In the genomic region with DNA sequence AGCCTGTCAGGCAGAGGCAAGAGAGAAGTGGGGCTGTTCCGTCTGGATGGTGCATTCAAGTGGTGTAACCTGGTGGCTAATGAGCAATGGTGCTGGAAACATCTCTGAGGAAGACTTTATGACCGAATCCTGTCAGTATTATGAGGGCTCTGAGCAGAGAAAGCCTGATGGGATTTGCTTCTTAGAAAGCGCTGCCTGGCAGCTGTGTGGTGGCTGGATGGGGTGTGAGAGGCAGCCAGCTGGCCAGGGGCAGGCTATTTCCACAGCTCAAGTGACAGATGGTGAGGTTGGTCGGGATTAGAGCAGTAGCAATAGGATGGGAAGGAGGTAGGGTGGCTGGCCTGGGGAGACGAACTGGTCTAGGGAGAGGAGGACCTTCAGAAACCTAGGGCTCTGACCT, we compare ENCODE assay signal across 8 mouse cellular contexts. TPM values are rescaled to one million over a fixed set of nuclear protein-coding genes. Genes with fewer than 3 reads are reported as not detected.
DNase-seq lines count a peak whose midpoint lies in the region; ATAC-seq and TF ChIP-seq lines count a peak whose summit lies in the region.

No protein-coding gene starts in this region.

- no peaks in the 10 kb centered on the region for H3K4me1 ChIP-seq in lung, embryonic 14.5 days (ENCODE audit: insufficient read depth)
- H3K4me1 ChIP-seq in limb, embryonic 13.5 days: peaks cover 9% of the 10 kb centered on the region
- H3K4me1 ChIP-seq in stomach, embryonic 14.5 days (ENCODE audit: control insufficient read depth, insufficient read depth, low read length): 0 out of 2 replicates have a peak, but pooled peaks cover 4% of the 10 kb centered on the region

- DNase-seq in gastrocnemius, adult 2 months: peak; percentile 61
- no peak for DNase-seq in gastrocnemius, adult 18-20 months (ENCODE audit: low spot score)
- no peak for DNase-seq in lung, embryonic 14.5 days
- DNase-seq in lung, postnatal 25 days (ENCODE audit: low spot score): no peak
- DNase-seq in left cerebral cortex, adult 9 months (ENCODE audit: low spot score in 2 of 2): no peak

- no peak for ATAC-seq in lung, embryonic 14.5 days (ENCODE audit: insufficient read depth)
- ATAC-seq in limb, embryonic 13.5 days (ENCODE audit: low FRiP score, low read depth): peak; percentile 17
- ATAC-seq in stomach, embryonic 14.5 days (ENCODE audit: insufficient number of reproducible peaks, insufficient read depth, low FRiP score, low read depth): no peak
- no peak for ATAC-seq in megakaryocyte, adult 5-6 weeks (ENCODE audit: poor library complexity, severe bottlenecking)

- H3K9ac ChIP-seq in lung, embryonic 14.5 days: no peak overlapping the region
- H3K9ac ChIP-seq in limb, embryonic 13.5 days: peak overlapping the region; percentile 60; the same call in 1 of the 2 replicates
- H3K9ac ChIP-seq in stomach, embryonic 14.5 days (replicated peaks; ENCODE audit: low read depth, low read length): no peak overlapping the region

- no peaks in the 10 kb centered on the region for H3K27me3 ChIP-seq in lung, embryonic 14.5 days (ENCODE audit: insufficient read depth, low read length)
- no peaks in the 10 kb centered on the region for H3K27me3 ChIP-seq in limb, embryonic 13.5 days
- H3K27me3 ChIP-seq in stomach, embryonic 14.5 days (ENCODE audit: control insufficient read depth, insufficient read depth, low read length): no peaks in the 10 kb centered on the region

- H3K4me3 ChIP-seq in gastrocnemius, adult 2 months: peak overlapping the region; percentile 65
- no peak overlapping the region for H3K4me3 ChIP-seq in lung, embryonic 14.5 days (ENCODE audit: low read depth, low read length)
- H3K4me3 ChIP-seq in limb, embryonic 13.5 days: 0 out of 2 replicates have a peak overlapping the region, but pooled peaks have one; percentile 37
- H3K4me3 ChIP-seq in stomach, embryonic 14.5 days (ENCODE audit: low read depth, low read length): no peak overlapping the region

- H3K4me2 ChIP-seq in lung, embryonic 14.5 days: peak overlapping the region; percentile 56
- peak overlapping the region; percentile 70 for H3K4me2 ChIP-seq in limb, embryonic 13.5 days (replicated peaks)
- H3K4me2 ChIP-seq in stomach, embryonic 14.5 days (replicated peaks; ENCODE audit: low read depth, low read length): peak overlapping the region; percentile 57; the same call in 1 of the 2 replicates

- 81% methylated on average over 5 of the region's 5 CpGs for WGBS in lung, embryonic 14.5 days
- 53% methylated on average over 5 of the region's 5 CpGs for WGBS in limb, embryonic 13.5 days
- 66% methylated on average over 5 of the region's 5 CpGs for WGBS in stomach, embryonic 14.5 days

- H3K36me3 ChIP-seq in lung, embryonic 14.5 days (ENCODE audit: insufficient read depth): no peaks in the 10 kb centered on the region; the same call in 1 of the 2 replicates
- no peaks in the 10 kb centered on the region for H3K36me3 ChIP-seq in limb, embryonic 13.5 days
- H3K36me3 ChIP-seq in stomach, embryonic 14.5 days (ENCODE audit: control insufficient read depth, insufficient read depth, low read length): peaks cover 1% of the 10 kb centered on the region; the same call in 1 of the 2 replicates

- no peaks in the 10 kb centered on the region for H3K9me3 ChIP-seq in lung, embryonic 14.5 days (ENCODE audit: low read depth, low read length)
- H3K9me3 ChIP-seq in limb, embryonic 13.5 days: no peaks in the 10 kb centered on the region
- H3K9me3 ChIP-seq in stomach, embryonic 14.5 days (ENCODE audit: control insufficient read depth, low read depth, low read length): no peaks in the 10 kb centered on the region

- H3K27ac ChIP-seq in gastrocnemius, adult 2 months: no peak overlapping the region
- H3K27ac ChIP-seq in lung, embryonic 14.5 days (ENCODE audit: low read depth): 0 out of 2 replicates have a peak overlapping the region, but pooled peaks have one; percentile 58
- peak overlapping the region; percentile 78 for H3K27ac ChIP-seq in limb, embryonic 13.5 days
- peak overlapping the region; percentile 74 for H3K27ac ChIP-seq in stomach, embryonic 14.5 days (ENCODE audit: low read length)

- intact Hi-C loops in gastrocnemius, adult 2 months (cut with DNase I): no loop called here

- no peak for TF ChIP-seq CTCF in gastrocnemius, adult 2 months (IDR thresholded peaks at IDR 0.05)
- no peak for TF ChIP-seq CTCF in lung, embryonic 14.5 days (IDR thresholded peaks at IDR 0.05; ENCODE audit: low read depth)

RNA-seq across cellular contexts. Expression of a gene that starts 12.7 kb away (rescaled TPM):
- under 1 TPM; 0.43 to 0.89 TPM for total RNA-seq in gastrocnemius, adult 2 months (2021)
- total RNA-seq in gastrocnemius, adult 18-20 months (2021): under 1 TPM; 0.55 to 0.64 TPM
- polyA plus RNA-seq in lung, embryonic 14.5 days (2014; fragmentation: Nextera tagmentation; extraction: Ambion mirVana): 3.2 and 3.5 TPM in 2 replicates
- 11.3 and 12.7 TPM in 2 replicates for polyA plus RNA-seq in limb, embryonic 13.5 days (2015; fragmentation: Nextera tagmentation; extraction: Ambion mirVana)
- polyA plus RNA-seq in stomach, embryonic 14.5 days (2014; fragmentation: Nextera tagmentation; extraction: Ambion mirVana): 4.3 and 5.0 TPM in 2 replicates
- 0.23 and 0.51 TPM in 2 replicates for total RNA-seq in megakaryocyte, adult 5-6 weeks (2015)
- 0.94 and 1.2 TPM in 2 replicates for total RNA-seq in megakaryocyte, adult 5-6 weeks (2017)

RNA-seq across cellular contexts. Expression of a gene that starts 16.0 kb away (rescaled TPM):
- total RNA-seq in gastrocnemius, adult 2 months (2021): 1 to 10 TPM; 3.2 to 3.9 TPM
- 1 to 10 TPM; 2.3 to 2.4 TPM for total RNA-seq in gastrocnemius, adult 18-20 months (2021)
- 12.3 and 13.2 TPM in 2 replicates for polyA plus RNA-seq in lung, embryonic 14.5 days (2014; fragmentation: Nextera tagmentation; extraction: Ambion mirVana)
- 14.0 and 14.5 TPM in 2 replicates for polyA plus RNA-seq in limb, embryonic 13.5 days (2015; fragmentation: Nextera tagmentation; extraction: Ambion mirVana)
- polyA plus RNA-seq in stomach, embryonic 14.5 days (2014; fragmentation: Nextera tagmentation; extraction: Ambion mirVana): 13.6 and 15.1 TPM in 2 replicates
- 8.1 and 8.9 TPM in 2 replicates for total RNA-seq in megakaryocyte, adult 5-6 weeks (2015)
- total RNA-seq in megakaryocyte, adult 5-6 weeks (2017): 11.4 and 12.3 TPM in 2 replicates

RNA-seq across cellular contexts. Expression of a gene that starts 32.6 kb away (rescaled TPM):
- total RNA-seq in gastrocnemius, adult 2 months (2021): under 1 TPM; 0.15 to 0.56 TPM
- under 1 TPM; 0.62 to 0.78 TPM for total RNA-seq in gastrocnemius, adult 18-20 months (2021)
- 1.9 and 2.1 TPM in 2 replicates for polyA plus RNA-seq in lung, embryonic 14.5 days (2014; fragmentation: Nextera tagmentation; extraction: Ambion mirVana)
- 0.84 and 1.0 TPM in 2 replicates for polyA plus RNA-seq in limb, embryonic 13.5 days (2015; fragmentation: Nextera tagmentation; extraction: Ambion mirVana)
- polyA plus RNA-seq in stomach, embryonic 14.5 days (2014; fragmentation: Nextera tagmentation; extraction: Ambion mirVana): 2.2 and 8.0 TPM in 2 replicates
- 15.8 and 16.4 TPM in 2 replicates for total RNA-seq in megakaryocyte, adult 5-6 weeks (2015)
- total RNA-seq in megakaryocyte, adult 5-6 weeks (2017): 9.8 and 10.4 TPM in 2 replicates

RNA-seq across cellular contexts. Expression of a gene that starts 58.8 kb away (rescaled TPM):
- total RNA-seq in gastrocnemius, adult 2 months (2021): under 1 TPM; 0.08 to 0.17 TPM
- under 1 TPM in 1 of 2 experiments, not detected in 1; 0.12 TPM for total RNA-seq in gastrocnemius, adult 18-20 months (2021)
- 0.38 and 0.55 TPM in 2 replicates for polyA plus RNA-seq in lung, embryonic 14.5 days (2014; fragmentation: Nextera tagmentation; extraction: Ambion mirVana)
- 0.32 and 0.57 TPM in 2 replicates for polyA plus RNA-seq in limb, embryonic 13.5 days (2015; fragmentation: Nextera tagmentation; extraction: Ambion mirVana)
- polyA plus RNA-seq in stomach, embryonic 14.5 days (2014; fragmentation: Nextera tagmentation; extraction: Ambion mirVana): 0.13 and 0.51 TPM in 2 replicates
- total RNA-seq in megakaryocyte, adult 5-6 weeks (2015): 0.09 and 0.22 TPM in 2 replicates
- 0.04 and 0.15 TPM in 2 replicates for total RNA-seq in megakaryocyte, adult 5-6 weeks (2017)

Comparison
In these comparisons a context has a peak if more than half of its experiments do, and no peak if none do; other contexts are left out.
1. H3K4me3 ChIP-seq: peak in gastrocnemius, adult 2 months (single experiment) and limb, embryonic 13.5 days (single experiment); none in lung, embryonic 14.5 days (single experiment) and stomach, embryonic 14.5 days (single experiment).
2. RNA of a gene that starts 32.6 kb away (total RNA-seq): 9.8 to 16.4 TPM in megakaryocyte, adult 5-6 weeks; 0.62 to 0.78 TPM in gastrocnemius, adult 18-20 months and 0.15 to 0.56 TPM in gastrocnemius, adult 2 months; every median in the first group is over 4 times any median in the second.
3. Peak in every context shown above with its lines, with median percentiles within 50 percentile points of each other: H3K4me2 ChIP-seq.